Mouse (Mus musculus) heart, adult 2 months (tissue): ENCODE measurements around the gene Med11.

Experiments used
- CTCF ChIP-seq: fragments of 200-600 bp; IDR thresholded peaks from 2 replicates; pipeline ENCODE4 v1.8.1; 2022; ENCODE audit warnings: antibody characterized with exemption, mild to moderate bottlenecking, moderate library complexity
- EP300 ChIP-seq: fragments of 200-500 bp; IDR thresholded peaks from 2 replicates; pipeline ENCODE4 v1.6.1; 2011; ENCODE audit warnings: low read depth, low read length, control low read depth; ENCODE audit not compliant: insufficient read depth
- POLR2A ChIP-seq: fragments of 200-500 bp; IDR thresholded peaks from 2 replicates; pipeline ENCODE4 v1.6.1; 2011; ENCODE audit warnings: mild to moderate bottlenecking, low read depth, low read length, control low read depth; ENCODE audit not compliant: insufficient read depth

DNA sequence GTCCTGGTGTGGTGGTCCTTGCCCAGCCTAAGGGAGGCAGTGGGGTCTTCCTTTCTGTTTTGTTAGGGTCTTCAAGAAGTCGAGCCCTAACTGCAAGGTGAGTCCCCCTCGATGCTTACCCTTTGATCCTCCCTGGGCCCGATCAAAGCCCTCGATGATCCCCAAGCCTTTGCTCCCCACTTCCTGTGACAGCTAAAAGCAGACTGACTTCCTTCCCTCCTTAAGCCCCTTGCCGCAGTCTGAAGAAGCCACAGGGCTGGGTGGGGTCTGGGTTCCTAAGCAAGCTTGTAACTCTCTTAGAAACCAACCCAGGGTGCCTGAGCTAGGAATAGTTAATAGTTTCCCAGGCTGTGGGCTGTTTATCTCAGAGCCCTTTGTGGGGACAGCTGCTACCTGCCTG, 16.2 kb upstream of the Med11 start:
- no peak for TF ChIP-seq CTCF
- TF ChIP-seq EP300 = no peak
- TF ChIP-seq POLR2A = no peak
